Mouse (Mus musculus) retina, embryonic 14.5 days (tissue): Measurements from ENCODE around the gene Tdrd9.
A peak's percentile ranks its signal among the peaks of the same experiment; 100 is the strongest.

Source experiments
- DNase-seq: peaks from one replicate; pipeline ENCODE4 v3.0.0-alpha.2; 2015; ENCODE audit warnings: low spot score

Tdrd9 gene

DNA sequence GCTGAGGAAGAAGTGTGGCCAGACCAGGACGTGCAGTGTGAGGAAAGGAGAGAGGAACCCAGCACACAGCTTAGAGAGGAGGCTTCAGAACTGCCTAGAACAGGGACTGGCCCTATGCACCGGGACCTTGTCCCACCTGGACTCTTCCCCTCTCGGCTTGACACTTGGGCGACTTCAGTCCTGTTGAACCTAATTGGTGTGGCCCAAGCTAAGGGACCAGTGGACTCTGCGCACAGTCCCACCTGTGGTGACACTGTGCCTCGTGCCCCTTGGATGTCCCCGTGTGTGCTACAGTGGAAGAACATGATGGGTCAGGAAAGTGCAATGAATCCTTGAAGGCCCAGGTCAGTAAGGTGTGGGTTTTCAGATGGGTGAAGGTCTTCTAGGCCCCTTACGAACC, 136.3 kb downstream of the Tdrd9 start:
- DNase-seq: no peak

DNA sequence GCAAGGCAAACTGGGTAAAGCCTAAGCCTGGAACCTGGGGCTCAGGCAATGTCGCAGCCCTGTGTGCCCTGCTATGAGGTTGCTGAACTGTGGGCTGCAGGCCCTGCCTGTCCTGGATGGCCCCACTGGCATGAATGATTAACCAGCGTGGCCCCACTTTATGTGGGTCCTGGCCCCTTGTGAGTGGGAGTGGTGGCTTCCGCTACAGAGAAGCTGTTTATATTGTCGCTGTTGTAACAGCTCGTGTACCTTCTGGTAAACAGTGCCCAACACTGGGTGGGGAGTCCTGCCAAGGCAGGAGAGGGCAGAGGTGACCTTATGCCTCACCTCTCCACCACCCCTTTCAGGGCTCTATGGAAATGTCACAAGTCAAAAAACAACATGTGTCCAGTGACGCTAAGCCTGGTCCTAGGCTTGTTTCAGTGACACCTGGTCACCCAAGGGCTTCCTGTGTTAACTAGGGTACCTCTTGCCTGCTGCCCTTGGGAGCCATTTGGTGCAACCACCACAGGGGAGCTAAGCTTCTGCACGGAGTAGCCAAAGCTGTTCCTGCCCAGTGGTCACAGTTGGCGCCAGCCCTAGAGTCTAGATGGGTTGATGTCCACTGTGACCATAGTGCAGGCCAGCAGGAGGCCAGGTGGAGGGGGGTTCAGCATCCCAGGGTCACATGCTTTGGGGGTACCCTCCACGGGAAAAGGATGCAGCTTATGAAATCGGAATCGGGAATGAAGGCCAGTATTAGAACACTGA, 137.5 kb downstream of the Tdrd9 start:
- no peak for DNase-seq

- no peak for DNase-seq
These were observed 138.3 kb downstream of the Tdrd9 start for GRCm38 (mm10) chr12:112109701-112110100.

GRCm38 (mm10) chr12:112111323-112111722, 140.0 kb downstream of the Tdrd9 start:
- DNase-seq: no peak

- no peak for DNase-seq
These were observed 140.9 kb downstream of the Tdrd9 start for GRCm38 (mm10) chr12:112112235-112112634.

- DNase-seq: no peak
These were observed 141.5 kb downstream of the Tdrd9 start for GRCm38 (mm10) chr12:112112686-112113396.

GRCm38 (mm10) chr12:112113710-112114109, 142.4 kb downstream of the Tdrd9 start:
- peak; percentile 97 for DNase-seq

GRCm38 (mm10) chr12:112117006-112117405, 145.6 kb downstream of the Tdrd9 start:
- no peak for DNase-seq

- DNase-seq: no peak
These were observed 146.3 kb downstream of the Tdrd9 start for GRCm38 (mm10) chr12:112117649-112118048.
